Mouse (Mus musculus) inflammation-experienced regulatory T-cells, adult 6 months (primary cell): ENCODE measurements around the gene Atp2a1. TPM values are rescaled to one million over a fixed set of nuclear protein-coding genes. Genes with fewer than 3 reads are reported as not detected.

Experiments
- ATAC-seq: one replicate; pipeline ENCODE4 v1.8.0; 2017
- polyA plus RNA-seq, 3 experiments: library from polyadenylated mRNA; unstranded; fragments of 100-300 nt; shearing (Covaris generic); gene quantifications; one replicate each; pipeline ENCODE4 v1.2.1; 2017

The Atp2a1 gene
- polyA plus RNA-seq, 3 experiments from 2014 or later = 0.16 to 0.49 (median 0.29) TPM

DNA sequence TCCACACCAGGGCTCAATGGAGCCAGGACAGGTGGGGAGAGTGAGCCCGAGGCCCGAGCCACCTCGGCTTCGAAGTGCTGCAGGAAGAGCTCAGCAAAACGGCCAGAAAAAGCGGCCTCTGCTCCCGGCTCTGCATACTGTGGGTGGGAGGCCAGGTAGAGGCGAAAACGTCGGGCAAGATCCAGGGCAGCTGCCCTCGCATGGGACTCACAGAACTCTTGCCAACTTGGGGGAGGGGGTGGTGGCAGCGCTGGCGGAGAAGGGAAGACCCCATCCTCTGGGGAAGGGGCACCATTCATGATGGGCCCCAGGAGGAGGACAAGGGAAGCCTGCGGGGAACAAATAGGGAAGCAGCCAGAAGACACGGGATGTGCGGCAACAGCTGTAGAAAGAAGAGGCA is 9.8 kb upstream of the Atp2a1 start:
- no peak for ATAC-seq

DNA sequence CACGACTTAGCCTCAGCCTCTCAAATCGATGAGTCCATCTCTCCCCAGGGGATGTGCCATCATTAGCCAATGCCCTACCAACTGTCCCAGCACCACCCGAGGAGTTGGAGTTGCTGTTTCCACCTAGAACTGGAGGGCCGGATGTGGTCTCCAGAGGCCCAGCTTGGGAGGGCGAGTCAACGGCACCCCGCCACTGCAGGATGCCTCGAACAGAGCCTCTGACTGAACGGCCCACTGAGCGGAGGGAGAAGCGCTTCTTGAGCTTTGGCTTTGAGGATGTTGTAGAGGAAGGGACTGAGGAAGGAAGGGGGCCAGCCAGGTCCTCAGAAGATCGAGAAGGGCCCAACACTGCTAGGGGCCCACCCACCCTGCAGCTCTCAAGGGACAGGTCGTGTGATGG is 9.4 kb upstream of the Atp2a1 start:
- ATAC-seq = peak; percentile 69

DNA sequence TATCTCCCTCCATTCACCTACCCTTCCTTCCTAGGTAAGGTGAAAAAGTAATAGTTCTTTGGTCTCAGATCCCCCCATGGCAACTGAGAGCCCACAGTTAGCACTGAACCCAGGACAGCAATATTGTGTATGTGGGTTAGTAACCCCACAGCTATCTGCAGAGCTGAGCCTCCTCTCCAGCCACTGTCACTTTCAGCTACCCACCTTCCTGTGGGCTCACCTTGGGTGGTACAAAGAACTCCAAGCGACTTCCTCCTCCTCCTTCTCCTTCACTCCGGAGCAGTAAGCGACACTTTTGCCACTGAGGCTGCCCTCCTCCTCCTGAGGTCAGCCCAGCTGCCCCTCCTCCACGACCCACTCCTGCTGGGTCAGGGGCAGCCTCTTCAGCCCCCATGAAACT is 8.9 kb upstream of the Atp2a1 start:
- no peak for ATAC-seq

DNA sequence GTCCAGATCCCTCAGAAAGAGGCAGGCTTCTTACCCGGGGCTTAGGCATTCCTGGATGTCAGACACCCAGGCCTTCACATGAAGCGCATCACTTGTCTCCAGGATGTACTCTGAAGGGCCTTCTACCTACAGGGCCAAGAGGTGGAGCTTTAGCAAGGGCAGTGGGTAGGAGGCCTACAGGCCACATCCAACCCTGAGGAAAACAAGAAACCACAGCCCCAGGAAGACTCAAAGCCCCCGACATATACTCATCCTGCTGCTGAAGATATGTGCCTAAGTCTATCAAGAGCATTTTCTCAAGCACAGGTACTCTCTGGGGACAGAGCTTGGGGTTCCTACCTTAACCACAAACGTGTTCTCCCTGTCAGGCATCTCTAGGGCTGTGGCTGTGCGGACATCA is 8.5 kb upstream of the Atp2a1 start:
- ATAC-seq = no peak

DNA sequence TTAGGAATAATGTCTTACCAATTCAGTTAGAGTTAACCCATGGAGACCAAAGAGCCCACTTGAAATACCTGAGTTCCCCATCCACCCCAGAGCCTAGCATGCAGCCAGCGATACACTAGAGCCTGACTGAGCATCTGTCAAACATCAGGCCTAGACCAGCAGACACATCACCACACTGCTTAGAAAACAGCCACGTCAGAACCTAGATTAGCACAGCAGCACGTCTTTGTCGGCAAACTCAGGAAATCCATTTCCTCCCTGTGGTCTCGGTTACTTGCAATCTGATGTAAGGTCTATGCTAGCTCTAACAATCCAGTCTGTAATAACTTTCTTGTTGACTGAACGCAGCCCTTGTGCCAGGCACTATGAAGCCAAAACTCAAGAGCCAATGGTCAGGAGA is 7.2 kb upstream of the Atp2a1 start:
- ATAC-seq = peak; percentile 77

DNA sequence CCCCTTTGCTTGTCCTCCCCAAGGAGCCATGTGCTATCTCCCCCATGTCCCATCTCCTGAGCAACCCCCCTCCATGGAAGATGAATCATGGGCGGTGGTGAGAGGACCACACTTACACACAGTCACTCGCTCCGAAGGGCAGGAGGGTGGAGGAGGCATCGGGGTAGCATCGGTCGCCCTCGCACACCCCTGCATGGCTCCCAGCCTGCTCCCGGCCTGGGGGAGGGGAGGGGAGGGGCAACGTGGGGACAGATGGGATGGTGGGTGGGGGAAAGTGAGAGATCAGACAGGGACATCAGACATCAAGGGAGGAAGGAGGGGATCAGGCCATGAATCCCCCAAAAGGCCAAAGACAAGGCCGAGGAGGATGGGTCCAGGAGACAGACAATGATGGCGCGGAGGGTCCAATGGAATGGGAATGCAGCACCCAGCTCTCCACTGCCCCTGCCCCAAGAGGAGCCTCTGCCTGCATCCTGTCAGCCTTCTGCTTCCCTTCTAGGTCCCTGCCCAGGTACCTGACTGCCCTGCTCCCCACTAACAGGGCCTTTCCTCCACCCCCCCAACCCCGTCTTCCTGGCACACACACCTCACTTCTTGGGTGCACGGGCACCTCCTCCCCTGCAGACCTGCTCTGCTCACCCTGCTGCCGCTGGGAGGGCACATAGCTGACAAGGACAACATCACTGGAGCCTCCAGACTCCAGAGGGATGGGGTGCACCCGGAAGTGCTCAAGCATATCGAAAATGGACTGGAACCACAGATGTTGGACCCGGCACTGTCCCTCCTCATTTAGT is 5.1 kb upstream of the Atp2a1 start:
- ATAC-seq = no peak

DNA sequence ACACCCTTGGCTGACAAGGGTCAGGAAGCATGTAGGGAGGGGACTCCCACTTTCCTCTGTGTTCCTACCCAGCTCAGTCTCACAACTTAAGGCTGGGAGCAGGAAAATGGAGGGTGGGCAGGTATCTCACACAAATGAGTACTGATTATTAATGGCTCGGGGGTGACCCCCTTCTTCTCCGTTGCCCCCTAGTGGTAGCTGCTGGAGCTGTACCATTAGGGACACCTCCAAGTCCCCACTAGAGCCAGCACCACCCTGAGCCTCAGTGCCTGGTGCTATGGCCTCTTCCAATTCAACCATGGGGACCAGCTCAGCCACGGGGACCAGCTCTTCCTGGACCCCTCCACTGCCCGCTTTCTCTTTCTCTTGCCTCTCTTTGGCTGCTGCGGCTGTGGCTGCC is 4.4 kb upstream of the Atp2a1 start:
- no peak for ATAC-seq

DNA sequence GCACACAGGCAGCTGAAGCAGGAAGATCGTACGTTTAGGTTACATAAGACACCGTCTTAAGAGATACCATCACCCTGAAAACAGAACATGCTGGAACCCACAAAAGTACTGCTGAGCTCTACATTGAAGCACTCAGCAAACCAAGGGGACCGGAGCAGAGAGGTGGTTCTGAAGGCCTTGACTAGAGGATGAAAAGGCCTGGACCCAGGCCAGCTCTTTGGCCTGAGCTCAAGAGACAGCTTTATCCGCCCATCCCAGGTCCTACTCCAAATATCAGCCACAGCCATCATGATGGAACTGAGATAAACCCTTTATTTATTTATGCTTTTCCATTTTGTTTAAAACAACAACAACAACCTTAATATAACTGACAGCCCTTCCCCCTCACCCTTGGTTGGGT is 3.8 kb upstream of the Atp2a1 start:
- no peak for ATAC-seq

DNA sequence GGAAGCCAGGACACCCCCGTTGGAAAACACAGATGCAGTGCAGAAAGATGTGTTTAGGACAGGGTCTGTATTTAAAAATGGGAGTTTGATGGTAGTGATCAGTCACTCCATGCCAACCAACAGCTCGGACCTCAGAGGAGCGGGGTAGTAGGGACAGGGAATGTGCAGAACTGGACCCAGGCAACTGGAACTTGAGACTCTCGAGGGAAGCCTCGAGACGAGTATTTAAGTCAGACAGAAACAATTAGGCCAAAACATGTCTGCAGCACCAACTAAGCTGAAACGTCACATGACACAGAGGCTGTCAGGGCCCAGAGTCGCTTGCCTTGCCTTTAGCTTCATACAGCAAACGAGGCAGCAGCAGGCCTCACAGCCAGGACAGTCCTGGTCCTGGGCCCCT is 3.2 kb upstream of the Atp2a1 start:
- ATAC-seq = no peak

DNA sequence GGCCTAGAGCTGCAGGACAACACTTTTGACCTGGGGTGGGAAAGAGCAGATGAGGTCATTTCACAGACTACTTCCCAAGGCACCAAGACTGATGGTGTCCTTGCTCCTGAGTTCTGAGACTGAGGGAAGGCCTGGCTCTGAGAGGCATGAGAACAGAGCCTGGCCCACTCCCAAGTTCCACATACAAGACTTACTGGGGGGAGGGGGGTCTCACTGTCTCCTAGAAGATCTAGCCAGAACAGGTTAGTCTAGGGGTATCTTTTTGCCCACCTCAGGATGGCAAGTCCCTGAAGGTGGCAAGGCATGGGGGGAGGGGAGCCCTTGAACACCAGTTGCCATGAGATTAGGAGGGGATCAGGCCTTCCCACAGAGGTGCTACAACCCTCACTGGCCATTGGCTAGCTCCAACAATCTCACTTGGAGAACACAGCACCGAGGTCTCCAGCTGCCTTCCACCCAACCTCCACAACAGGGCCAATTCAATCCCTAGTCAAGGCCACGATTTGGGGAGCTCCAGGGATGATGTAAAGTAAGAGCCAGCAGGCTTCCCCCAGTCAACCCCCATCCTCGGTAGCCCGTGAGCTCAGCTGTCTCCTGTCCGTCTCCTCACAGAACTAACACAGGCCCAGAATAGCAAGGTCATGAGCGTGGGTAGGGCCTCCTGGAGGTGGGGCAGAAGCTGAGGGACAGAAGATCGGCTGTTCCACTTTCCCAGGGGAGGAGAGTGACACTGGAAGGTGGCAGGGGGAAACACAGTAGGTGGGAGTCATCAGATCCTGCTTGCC is 2.5 kb upstream of the Atp2a1 start:
- no peak for ATAC-seq

DNA sequence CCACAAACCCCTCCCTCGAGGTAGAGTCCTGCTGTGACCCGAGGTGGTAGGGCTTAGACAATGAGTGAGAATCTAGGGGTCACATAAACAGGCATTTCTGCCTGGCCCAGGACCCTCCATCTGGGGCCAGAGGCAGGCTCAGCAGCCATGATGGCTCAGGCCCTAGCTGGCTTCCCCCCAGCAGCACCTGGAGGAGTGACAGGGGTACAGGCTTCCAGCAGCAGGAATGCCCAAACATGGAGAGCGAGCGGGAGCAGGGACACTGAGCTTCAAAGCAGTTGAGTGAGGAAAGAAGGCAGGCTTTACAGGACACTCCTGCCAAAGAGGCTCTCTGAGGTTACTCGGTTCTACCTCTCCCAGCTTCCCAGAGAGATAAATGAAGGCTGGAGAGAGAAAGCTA is 1.9 kb upstream of the Atp2a1 start:
- no peak for ATAC-seq

DNA sequence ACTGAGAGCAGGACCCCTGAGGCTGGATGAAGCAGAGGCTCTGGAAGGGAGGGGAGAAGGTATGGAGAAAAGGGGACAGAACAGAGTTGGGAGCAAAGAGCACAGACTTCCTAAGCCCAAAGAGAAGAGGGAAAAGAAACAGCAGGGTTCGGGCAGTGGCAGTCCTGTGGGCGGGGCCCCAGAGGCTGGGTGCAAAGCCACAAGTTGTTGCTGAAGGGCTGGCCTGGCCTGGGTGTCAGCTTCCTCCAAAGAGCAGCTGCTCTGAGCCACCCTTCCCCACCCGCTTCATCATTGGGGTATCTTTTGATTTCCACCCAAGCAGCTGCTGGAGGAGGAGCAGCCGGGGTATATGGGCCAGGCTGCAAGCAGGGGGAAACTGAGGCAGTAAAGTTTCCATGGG is 1.2 kb upstream of the Atp2a1 start:
- no peak for ATAC-seq

DNA sequence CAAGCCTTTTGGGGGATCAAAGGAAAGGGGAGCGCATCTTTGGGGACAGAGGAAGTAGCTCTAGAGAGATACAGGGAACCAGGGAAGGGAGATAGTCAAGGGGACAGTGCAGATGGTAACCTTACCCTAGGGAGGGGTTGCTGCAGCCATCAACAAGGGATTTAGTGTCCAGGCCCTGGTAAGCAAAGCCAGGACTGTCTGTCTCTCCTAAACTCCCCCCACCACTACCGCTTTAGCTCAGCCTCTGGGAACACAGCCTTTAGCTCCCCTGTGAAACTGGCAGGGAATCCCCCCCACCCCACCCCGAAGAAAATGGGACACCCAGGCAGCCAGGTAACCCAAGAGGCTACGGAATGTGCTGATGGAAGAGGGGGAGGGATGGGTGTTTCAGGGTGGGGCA is 639 bp upstream of the Atp2a1 start:
- ATAC-seq = no peak

DNA sequence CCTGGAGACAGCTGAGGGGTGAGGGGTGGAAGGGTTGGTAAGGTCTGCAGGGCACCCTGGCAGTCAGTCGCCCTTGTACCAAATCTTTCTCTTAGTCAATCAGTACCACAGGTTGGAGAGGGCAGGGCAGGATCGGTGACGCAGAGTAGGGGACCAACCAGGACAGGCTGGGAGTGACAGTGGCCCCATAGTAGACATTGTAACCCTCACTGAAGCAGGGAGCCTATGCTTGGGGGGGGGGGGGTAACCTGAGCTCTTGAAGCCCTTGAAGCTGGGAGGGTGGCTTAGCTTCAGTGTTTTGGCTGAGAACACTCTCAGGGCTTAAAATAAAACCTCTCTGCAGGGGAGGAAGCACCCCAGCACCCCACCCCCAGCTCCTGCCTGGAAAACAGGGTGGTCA is 1.3 kb downstream of the Atp2a1 start:
- ATAC-seq = no peak

DNA sequence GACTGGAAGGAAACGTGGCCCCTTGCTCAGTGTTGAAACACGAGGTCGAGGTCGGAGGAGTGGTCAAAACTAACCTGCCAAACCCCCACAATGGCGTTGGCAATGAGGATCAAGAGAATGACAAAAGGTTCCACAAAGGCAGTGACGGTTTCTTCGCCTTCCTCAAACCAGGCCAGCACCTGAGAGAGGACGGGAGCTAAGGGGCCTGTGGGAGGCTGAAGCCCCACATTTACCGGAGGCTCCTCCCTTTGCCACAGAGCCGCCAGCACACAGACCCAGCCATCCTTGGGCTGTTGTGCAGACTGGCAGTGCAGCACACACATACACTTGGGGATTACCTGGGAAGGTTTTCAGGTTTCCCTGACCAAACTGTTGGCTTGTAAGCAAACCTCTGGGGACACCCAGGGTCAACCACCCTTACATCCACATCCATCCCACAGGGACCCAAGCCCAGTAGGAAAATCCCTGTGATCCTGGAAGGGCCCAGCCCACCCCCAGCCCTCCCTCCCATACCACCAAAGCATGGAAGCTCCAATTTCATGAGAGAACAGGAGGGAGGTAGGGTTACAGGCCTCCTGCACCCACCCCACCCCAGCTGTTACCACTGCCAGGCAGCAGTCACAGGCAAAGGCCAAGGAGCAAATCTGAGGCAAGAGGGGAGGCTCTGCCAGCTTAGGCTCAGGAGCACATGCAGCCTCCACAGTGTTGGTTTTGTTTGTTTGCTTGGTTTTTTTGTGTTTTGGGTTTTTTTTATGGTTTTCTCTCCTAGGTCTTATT is 2.1 kb downstream of the Atp2a1 start:
- no peak for ATAC-seq

DNA sequence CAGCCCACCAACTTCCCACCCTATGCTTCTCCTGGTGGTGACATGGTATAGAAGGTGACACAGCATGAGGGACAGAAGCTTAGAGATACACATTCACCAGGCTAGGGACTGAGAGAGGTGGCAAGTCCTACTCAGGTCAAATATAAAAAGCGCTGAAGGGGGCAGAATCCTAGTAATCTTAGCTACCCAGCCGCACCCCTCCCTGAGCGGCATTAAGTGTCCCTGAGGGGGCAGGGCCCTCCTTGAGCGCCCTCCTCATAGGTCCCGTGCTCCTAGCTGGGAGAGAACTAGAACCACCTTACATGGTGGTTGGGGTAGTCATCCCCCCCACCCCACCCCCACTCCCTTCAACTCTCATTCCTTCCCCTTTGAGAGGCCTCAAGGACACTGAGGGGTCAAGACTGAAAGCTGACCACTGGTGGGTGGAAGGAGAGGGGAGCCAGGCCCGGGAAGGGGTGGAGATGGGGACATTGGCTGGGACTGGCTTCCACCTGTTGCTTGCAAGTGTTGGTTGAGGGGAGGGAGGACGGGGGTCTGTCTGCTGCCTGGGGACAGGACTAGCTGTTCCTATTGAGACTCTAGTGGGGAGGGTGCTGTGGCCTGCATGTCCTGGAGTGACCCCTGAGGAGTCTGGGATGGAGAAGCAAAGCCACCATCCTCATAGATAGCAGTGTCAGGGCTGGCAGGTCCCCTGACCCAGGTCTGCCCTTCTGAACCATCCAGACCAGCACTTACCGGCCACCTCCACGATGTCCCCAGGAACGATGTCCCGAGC is 3.9 kb downstream of the Atp2a1 start:
- ATAC-seq = no peak

DNA sequence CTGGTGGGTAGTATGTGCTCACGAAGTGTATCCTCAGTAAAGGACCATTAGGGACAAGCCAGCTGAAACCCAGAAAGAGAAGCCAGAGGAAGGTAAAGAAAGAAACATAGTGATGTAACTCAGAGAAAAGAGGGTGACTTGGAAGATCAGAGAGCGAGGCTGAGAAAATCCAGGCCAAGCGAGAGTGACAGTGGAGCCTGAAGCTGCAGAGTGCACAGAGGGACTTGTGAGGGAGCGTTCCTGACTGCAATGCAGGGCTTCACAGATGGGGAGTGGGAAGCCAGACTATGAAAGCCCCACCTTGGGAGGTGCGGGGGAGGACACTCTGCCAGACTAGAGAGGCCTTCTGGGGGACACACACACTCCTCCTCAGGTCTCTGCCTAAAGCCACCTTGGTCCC is 4.7 kb downstream of the Atp2a1 start:
- no peak for ATAC-seq

DNA sequence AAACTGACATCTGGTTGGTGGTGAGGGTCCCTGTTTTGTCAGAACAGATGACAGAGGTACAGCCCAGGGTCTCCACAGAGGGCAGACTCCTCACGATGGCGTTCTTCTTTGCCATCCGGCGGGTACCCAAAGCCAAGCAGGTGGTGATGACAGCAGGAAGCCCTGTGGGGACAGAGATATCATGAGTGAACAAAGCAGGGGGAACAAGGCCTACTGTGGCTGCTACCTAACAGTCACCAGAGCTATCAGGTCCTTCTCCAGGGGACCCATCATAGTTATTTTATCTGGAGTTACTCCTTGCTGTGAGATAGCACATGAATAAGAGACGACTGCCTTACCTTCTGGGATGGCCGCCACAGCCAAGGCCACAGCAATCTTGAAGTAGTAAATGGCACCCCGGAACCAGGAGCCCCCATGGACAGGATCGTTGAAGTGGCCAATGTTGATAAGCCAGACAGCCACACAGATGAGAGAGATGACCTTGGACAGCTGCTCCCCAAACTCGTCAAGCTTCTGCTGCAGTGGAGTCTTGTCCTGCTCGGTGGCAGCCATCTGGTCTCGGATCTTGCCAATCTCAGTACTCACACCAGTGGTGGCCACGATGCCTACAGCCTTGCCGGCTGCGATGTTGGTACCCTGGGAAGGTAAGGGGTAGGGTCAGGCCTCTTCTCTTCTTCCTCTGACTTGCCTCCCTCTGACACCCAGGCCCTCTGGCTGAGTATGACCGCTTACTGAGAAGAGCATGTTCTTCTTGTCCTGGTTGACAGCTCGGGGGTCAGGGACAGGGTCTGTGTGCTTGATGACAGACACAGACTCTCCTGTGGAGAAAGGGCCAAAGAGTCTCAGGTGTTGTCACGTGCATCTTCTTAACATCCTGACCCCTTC is 6.3 kb downstream of the Atp2a1 start:
- ATAC-seq = no peak

DNA sequence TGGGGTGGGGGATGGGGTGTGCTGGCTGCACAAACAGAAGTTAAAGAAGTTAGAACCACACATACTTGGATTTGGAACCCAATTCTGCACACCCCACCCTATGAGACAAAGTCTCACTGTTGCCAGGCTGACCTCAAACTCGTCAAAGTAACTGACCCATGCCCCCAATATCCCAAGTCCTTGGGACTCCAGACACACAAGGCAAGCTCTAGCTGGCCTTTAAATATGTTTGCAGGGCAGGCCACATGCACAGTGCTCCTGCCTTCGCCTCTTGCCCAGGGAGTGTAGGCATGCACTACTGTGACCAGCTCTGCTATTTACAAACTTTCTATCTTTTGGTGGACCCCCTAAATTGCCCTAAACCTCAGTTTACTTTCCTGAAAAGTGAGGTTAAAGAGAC is 7.7 kb downstream of the Atp2a1 start:
- no peak for ATAC-seq

DNA sequence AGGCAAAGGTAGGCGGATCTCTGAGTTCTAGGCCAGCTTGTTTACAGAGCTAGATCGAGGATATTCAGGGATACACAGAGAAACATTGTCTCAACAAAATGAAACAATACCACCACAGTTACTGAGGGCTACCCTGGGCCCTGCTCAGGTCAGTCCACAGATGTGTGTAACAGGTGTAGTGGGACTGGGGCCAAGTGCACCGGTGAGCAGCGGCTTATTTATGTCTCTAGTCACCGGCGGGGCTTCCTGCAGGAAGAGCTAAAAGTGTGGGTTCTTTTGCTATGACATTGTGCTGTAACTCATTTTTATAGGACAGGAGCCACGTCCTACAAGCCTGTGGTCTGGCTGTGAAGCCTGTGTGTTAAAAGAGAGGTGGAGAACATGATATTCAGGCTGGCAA is 9.0 kb downstream of the Atp2a1 start:
- no peak for ATAC-seq

DNA sequence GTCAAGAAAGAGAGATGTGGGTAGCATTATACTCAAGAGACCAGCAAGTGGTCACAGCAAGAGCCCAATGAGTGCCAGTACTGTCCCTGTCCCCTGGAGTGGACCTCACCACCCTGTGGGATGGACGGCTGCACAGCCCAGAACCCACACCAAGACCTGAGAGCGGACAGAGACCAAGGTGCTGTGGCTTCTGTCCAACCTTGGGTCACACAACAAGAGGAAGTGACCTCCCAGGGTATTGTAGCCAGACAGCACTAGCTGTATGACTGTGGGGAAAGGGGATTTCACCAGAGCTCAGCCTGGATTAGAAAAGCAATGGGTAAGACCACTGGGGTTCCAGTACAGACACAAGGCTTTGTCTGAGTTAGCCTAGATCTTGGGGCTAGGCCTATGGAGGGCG is 10.7 kb downstream of the Atp2a1 start:
- no peak for ATAC-seq

DNA sequence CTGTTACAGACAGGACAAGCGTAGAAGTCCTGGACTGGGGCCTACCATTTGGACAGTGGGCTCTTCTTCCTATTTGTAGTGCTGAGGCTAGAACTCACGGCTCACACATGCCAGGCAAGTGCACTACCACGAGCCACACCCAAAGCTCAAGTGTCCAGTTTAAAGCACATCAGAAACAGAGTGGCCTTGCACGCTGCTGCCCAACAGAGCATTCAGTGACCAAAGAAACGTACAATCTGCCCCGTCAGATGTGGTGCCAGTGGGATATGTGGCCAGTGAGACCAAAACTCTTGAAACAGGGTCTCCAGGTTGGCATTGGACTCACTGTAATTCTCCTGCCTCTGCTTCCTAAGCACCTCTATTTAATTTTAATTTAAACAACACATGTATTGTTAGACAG is 12.3 kb downstream of the Atp2a1 start:
- no peak for ATAC-seq
